Mouse (Mus musculus) liver, postnatal 0 days (tissue): ENCODE data around the gene Ms4a6b.

ENCODE experiments used
- CTCF ChIP-seq: sonication (generic); IDR thresholded peaks from 2 replicates; pipeline ENCODE4 v1.5.1; 2016; ENCODE audit warnings: antibody characterized with exemption, low read depth
- EP300 ChIP-seq: IDR thresholded peaks from 2 replicates; pipeline ENCODE4 v1.6.1; 2016; ENCODE audit warnings: antibody characterized with exemption, low read depth, mild to moderate bottlenecking

- TF ChIP-seq CTCF (no peak), EP300 (no peak)
Measured at GRCm38 (mm10) chr19:11574965-11575364, 58.7 kb downstream of the Ms4a6b start.
